Mouse (Mus musculus): Measurements from ENCODE around the gene Mthfd1.

Mthfd1 gene

GRCm38 (mm10) chr12:76300367-76300766, 45.3 kb downstream of the Mthfd1 start:
- DNase-seq (ENCODE audit: extremely low read depth, low read depth): no peak

GRCm38 (mm10) chr12:76303474-76303873, 48.4 kb downstream of the Mthfd1 start:
- DNase-seq (ENCODE audit: extremely low read depth, low read depth): no peak

GRCm38 (mm10) chr12:76304199-76304598, 49.1 kb downstream of the Mthfd1 start:
- no peak for DNase-seq (ENCODE audit: extremely low read depth, low read depth)

GRCm38 (mm10) chr12:76305107-76305506, 50.0 kb downstream of the Mthfd1 start:
- no peak for DNase-seq (ENCODE audit: extremely low read depth, low read depth)

- no peak for DNase-seq (ENCODE audit: extremely low read depth, low read depth)
Measured at GRCm38 (mm10) chr12:76306852-76307561, 51.9 kb downstream of the Mthfd1 start.

- no peak for DNase-seq (ENCODE audit: extremely low read depth, low read depth)
Measured at GRCm38 (mm10) chr12:76307964-76308363, 52.9 kb downstream of the Mthfd1 start.

GRCm38 (mm10) chr12:76308436-76308835, 53.3 kb downstream of the Mthfd1 start:
- DNase-seq (ENCODE audit: extremely low read depth, low read depth): no peak

GRCm38 (mm10) chr12:76310007-76310406, 54.9 kb downstream of the Mthfd1 start:
- peak; percentile 80 for DNase-seq (ENCODE audit: extremely low read depth, low read depth)

- no peak for DNase-seq (ENCODE audit: extremely low read depth, low read depth)
Measured at GRCm38 (mm10) chr12:76310633-76311032, 55.5 kb downstream of the Mthfd1 start.

GRCm38 (mm10) chr12:76311227-76311626, 56.1 kb downstream of the Mthfd1 start:
- DNase-seq (ENCODE audit: extremely low read depth, low read depth): no peak

- no peak for DNase-seq (ENCODE audit: extremely low read depth, low read depth)
Measured at GRCm38 (mm10) chr12:76311951-76312350, 56.9 kb downstream of the Mthfd1 start.

- peak; percentile 100 for DNase-seq (ENCODE audit: extremely low read depth, low read depth)
Measured at GRCm38 (mm10) chr12:76318282-76319212, 63.4 kb downstream of the Mthfd1 start.

GRCm38 (mm10) chr12:76324679-76325431, 69.8 kb downstream of the Mthfd1 start, which contains the start of gene Akap5:
TSS of gene Akap5 (plus strand) at chr12:76324891.
- DNase-seq (ENCODE audit: extremely low read depth, low read depth): no peak

GRCm38 (mm10) chr12:76326437-76327220, 71.5 kb downstream of the Mthfd1 start:
- DNase-seq (ENCODE audit: extremely low read depth, low read depth): no peak

GRCm38 (mm10) chr12:76328567-76329354, 73.7 kb downstream of the Mthfd1 start:
- no peak for DNase-seq (ENCODE audit: extremely low read depth, low read depth)

GRCm38 (mm10) chr12:76333688-76334087, 78.6 kb downstream of the Mthfd1 start:
- DNase-seq (ENCODE audit: extremely low read depth, low read depth): peak; percentile 36

- DNase-seq (ENCODE audit: extremely low read depth, low read depth): no peak
Measured at GRCm38 (mm10) chr12:76335641-76336040, 80.5 kb downstream of the Mthfd1 start.

GRCm38 (mm10) chr12:76336111-76336965, 81.2 kb downstream of the Mthfd1 start:
- DNase-seq (ENCODE audit: extremely low read depth, low read depth): no peak

GRCm38 (mm10) chr12:76341080-76341479, 86.0 kb downstream of the Mthfd1 start:
- peak; percentile 39 for DNase-seq (ENCODE audit: extremely low read depth, low read depth)

Measured in MEL-GATA-1-ER (cell line).